Mouse (Mus musculus) brain, embryonic 14.5 days (tissue): Measurements from ENCODE around the gene Pamr1.

ENCODE experiments used
- CTCF ChIP-seq: fragments of 200-500 bp; IDR thresholded peaks from 2 replicates; pipeline ENCODE4 v1.5.1; 2012; ENCODE audit warnings: inconsistent platforms, mild to moderate bottlenecking, moderate library complexity, borderline replicate concordance; ENCODE audit not compliant: insufficient read depth, insufficient read length; ENCODE audit errors: extremely low read depth
- POLR2A ChIP-seq: fragments of 200-500 bp; IDR thresholded peaks from 2 replicates; pipeline ENCODE4 v1.6.1; 2012; ENCODE audit warnings: mild to moderate bottlenecking, inconsistent platforms, borderline replicate concordance; ENCODE audit not compliant: poor library complexity, insufficient read depth, insufficient read length, severe bottlenecking; ENCODE audit errors: extremely low read depth

GRCm38 (mm10) chr2:102551594-102551993, 1.8 kb downstream of the Pamr1 start:
- TF ChIP-seq POLR2A (no peak), CTCF (no peak)
